Mouse (Mus musculus): ENCODE data around the gene Ndufaf2. TPM values are rescaled to one million over a fixed set of nuclear protein-coding genes. Genes with fewer than 3 reads are reported as not detected.
A peak's percentile ranks its signal among the peaks of the same experiment; 100 is the strongest.

Gene Ndufaf2
- polyA plus RNA-seq, 1 experiment = 2.0 TPM

- WGBS = 88% methylated on average over 5 of the region's 5 CpGs
- Histone ChIP-seq H3K36me3 (ENCODE audit: control insufficient read depth, insufficient read depth, low read length) (no peaks in the 10 kb centered on the region), H3K4me3 (ENCODE audit: extremely low read depth, insufficient read depth, insufficient read length) (no peak overlapping the region), H3K4me1 (ENCODE audit: control insufficient read depth, insufficient read depth, insufficient read length) (no peaks in the 10 kb centered on the region), H3K27me3 (ENCODE audit: control insufficient read depth, insufficient read depth, low read length) (no peaks in the 10 kb centered on the region), H3K27ac (ENCODE audit: insufficient read depth, low read length) (no peak overlapping the region)
- TF ChIP-seq POLR2A (IDR thresholded peaks at IDR 0.05; ENCODE audit: low read depth, low read length) = no peak
- TF ChIP-seq CTCF (IDR thresholded peaks at IDR 0.05; ENCODE audit: extremely low read depth, insufficient read depth, insufficient read length, insufficient replicate concordance) = no peak
- no peak for DNase-seq (ENCODE audit: low read depth in 1 of 2, low spot score in 2 of 2)
Observed at GRCm38 (mm10) chr13:108062900-108063299, 95.5 kb downstream of the Ndufaf2 start.

- Histone ChIP-seq H3K4me3 (ENCODE audit: extremely low read depth, insufficient read depth, insufficient read length) (no peak overlapping the region), H3K36me3 (ENCODE audit: control insufficient read depth, insufficient read depth, low read length) (no peaks in the 10 kb centered on the region), H3K27ac (ENCODE audit: insufficient read depth, low read length) (no peak overlapping the region), H3K4me1 (ENCODE audit: control insufficient read depth, insufficient read depth, insufficient read length) (peaks cover 2% of the 10 kb centered on the region; the same call in 1 of the 2 replicates), H3K27me3 (ENCODE audit: control insufficient read depth, insufficient read depth, low read length) (no peaks in the 10 kb centered on the region)
- no peak for DNase-seq (ENCODE audit: low read depth in 1 of 2, low spot score in 2 of 2)
- TF ChIP-seq CTCF (IDR thresholded peaks at IDR 0.05; ENCODE audit: extremely low read depth, insufficient read depth, insufficient read length, insufficient replicate concordance) = no peak
- no peak for TF ChIP-seq POLR2A (IDR thresholded peaks at IDR 0.05; ENCODE audit: low read depth, low read length)
- 85% methylated on average over 8 of the region's 8 CpGs for WGBS
Observed at GRCm38 (mm10) chr13:108060936-108061578, 97.4 kb downstream of the Ndufaf2 start.

- TF ChIP-seq CTCF (IDR thresholded peaks at IDR 0.05; ENCODE audit: extremely low read depth, insufficient read depth, insufficient read length, insufficient replicate concordance) (no peak), POLR2A (IDR thresholded peaks at IDR 0.05; ENCODE audit: low read depth, low read length) (no peak)
- H3K4me3 ChIP-seq (ENCODE audit: extremely low read depth, insufficient read depth, insufficient read length) = no peak overlapping the region
- no peak for DNase-seq (ENCODE audit: low read depth in 1 of 2, low spot score in 2 of 2)
- H3K36me3 ChIP-seq (ENCODE audit: control insufficient read depth, insufficient read depth, low read length) = no peaks in the 10 kb centered on the region
- H3K27ac ChIP-seq (ENCODE audit: insufficient read depth, low read length) = no peak overlapping the region
- WGBS = 88% methylated on average over 7 of the region's 7 CpGs
- H3K4me1 ChIP-seq (ENCODE audit: control insufficient read depth, insufficient read depth, insufficient read length) = peaks cover 2% of the 10 kb centered on the region; the same call in 1 of the 2 replicates
- H3K27me3 ChIP-seq (ENCODE audit: control insufficient read depth, insufficient read depth, low read length) = no peaks in the 10 kb centered on the region
Observed at GRCm38 (mm10) chr13:108060286-108060885, 98.0 kb downstream of the Ndufaf2 start.

GRCm38 (mm10) chr13:108056896-108057295, 101.5 kb downstream of the Ndufaf2 start:
- Histone ChIP-seq H3K4me1 (ENCODE audit: control insufficient read depth, insufficient read depth, insufficient read length) (peaks cover 2% of the 10 kb centered on the region; the same call in 1 of the 2 replicates), H3K27me3 (ENCODE audit: control insufficient read depth, insufficient read depth, low read length) (no peaks in the 10 kb centered on the region), H3K36me3 (ENCODE audit: control insufficient read depth, insufficient read depth, low read length) (no peaks in the 10 kb centered on the region), H3K27ac (ENCODE audit: insufficient read depth, low read length) (no peak overlapping the region), H3K4me3 (ENCODE audit: extremely low read depth, insufficient read depth, insufficient read length) (no peak overlapping the region)
- DNase-seq (ENCODE audit: low read depth in 1 of 2, low spot score in 2 of 2) = peak in 1 of 2 experiments; percentile 12
- TF ChIP-seq POLR2A (IDR thresholded peaks at IDR 0.05; ENCODE audit: low read depth, low read length) (no peak), CTCF (IDR thresholded peaks at IDR 0.05; ENCODE audit: extremely low read depth, insufficient read depth, insufficient read length, insufficient replicate concordance) (no peak)
- WGBS = 8% methylated on average over 3 of the region's 3 CpGs

- no peak for DNase-seq (ENCODE audit: low read depth in 1 of 2, low spot score in 2 of 2)
- TF ChIP-seq POLR2A (IDR thresholded peaks at IDR 0.05; ENCODE audit: low read depth, low read length) (no peak), CTCF (IDR thresholded peaks at IDR 0.05; ENCODE audit: extremely low read depth, insufficient read depth, insufficient read length, insufficient replicate concordance) (no peak)
- Histone ChIP-seq H3K36me3 (ENCODE audit: control insufficient read depth, insufficient read depth, low read length) (peaks cover 9% of the 10 kb centered on the region), H3K4me3 (ENCODE audit: extremely low read depth, insufficient read depth, insufficient read length) (no peak overlapping the region), H3K4me1 (ENCODE audit: control insufficient read depth, insufficient read depth, insufficient read length) (peaks cover 4% of the 10 kb centered on the region; the same call in 1 of the 2 replicates), H3K27ac (ENCODE audit: insufficient read depth, low read length) (no peak overlapping the region), H3K27me3 (ENCODE audit: control insufficient read depth, insufficient read depth, low read length) (no peaks in the 10 kb centered on the region)
- WGBS = 81% methylated on average over 6 of the region's 6 CpGs
Observed at GRCm38 (mm10) chr13:108047364-108047763, 111.1 kb downstream of the Ndufaf2 start.

- no peak for DNase-seq (ENCODE audit: low read depth in 1 of 2, low spot score in 2 of 2)
- Histone ChIP-seq H3K27ac (ENCODE audit: insufficient read depth, low read length) (no peak overlapping the region), H3K4me3 (ENCODE audit: extremely low read depth, insufficient read depth, insufficient read length) (no peak overlapping the region), H3K27me3 (ENCODE audit: control insufficient read depth, insufficient read depth, low read length) (no peaks in the 10 kb centered on the region), H3K4me1 (ENCODE audit: control insufficient read depth, insufficient read depth, insufficient read length) (peaks cover 4% of the 10 kb centered on the region; the same call in 1 of the 2 replicates), H3K36me3 (ENCODE audit: control insufficient read depth, insufficient read depth, low read length) (peaks cover 9% of the 10 kb centered on the region)
- WGBS = 84% methylated on average over 6 of the region's 6 CpGs
- TF ChIP-seq POLR2A (IDR thresholded peaks at IDR 0.05; ENCODE audit: low read depth, low read length) = no peak
- no peak for TF ChIP-seq CTCF (IDR thresholded peaks at IDR 0.05; ENCODE audit: extremely low read depth, insufficient read depth, insufficient read length, insufficient replicate concordance)
Observed at GRCm38 (mm10) chr13:108046891-108047290, 111.5 kb downstream of the Ndufaf2 start.

GRCm38 (mm10) chr13:108046071-108046470, 112.4 kb downstream of the Ndufaf2 start:
- Histone ChIP-seq H3K36me3 (ENCODE audit: control insufficient read depth, insufficient read depth, low read length) (peaks cover 9% of the 10 kb centered on the region), H3K27me3 (ENCODE audit: control insufficient read depth, insufficient read depth, low read length) (no peaks in the 10 kb centered on the region), H3K4me3 (ENCODE audit: extremely low read depth, insufficient read depth, insufficient read length) (no peak overlapping the region), H3K27ac (ENCODE audit: insufficient read depth, low read length) (no peak overlapping the region), H3K4me1 (ENCODE audit: control insufficient read depth, insufficient read depth, insufficient read length) (peaks cover 4% of the 10 kb centered on the region; the same call in 1 of the 2 replicates)
- TF ChIP-seq CTCF (IDR thresholded peaks at IDR 0.05; ENCODE audit: extremely low read depth, insufficient read depth, insufficient read length, insufficient replicate concordance) (no peak), POLR2A (IDR thresholded peaks at IDR 0.05; ENCODE audit: low read depth, low read length) (no peak)
- DNase-seq (ENCODE audit: low read depth in 1 of 2, low spot score in 2 of 2) = no peak
- 90% methylated on average over 3 of the region's 3 CpGs for WGBS
